In genomic region chr3:41579873-41580272, GRCm38 (mm10) we compare ENCODE assay signal across 14 mouse cellular contexts. TPM values are rescaled to one million over a fixed set of nuclear protein-coding genes. Genes with fewer than 3 reads are reported as not detected.
A peak's percentile ranks its signal among the peaks of the same experiment; 100 is the strongest.
DNase-seq lines count a peak whose midpoint lies in the region; ATAC-seq and TF ChIP-seq lines count a peak whose summit lies in the region.
"Had no signal": no experiment of that assay in that cellular context is flagged by ENCODE, and none has a peak within 500 bp of the region (broad histone marks: within the 10 kb centered on the region; RNA-seq: fewer than 3 reads in every experiment).

No protein-coding gene starts in this region.

- H3K27me3 ChIP-seq in kidney, adult 2 months (replicated peaks; ENCODE audit: control insufficient read depth, insufficient read depth, low read length) = no peaks in the 10 kb centered on the region
- no peaks in the 10 kb centered on the region for H3K27me3 ChIP-seq in midbrain, postnatal 0 days (ENCODE audit: insufficient read depth, low read length)
- no peaks in the 10 kb centered on the region for H3K27me3 ChIP-seq in midbrain, embryonic 14.5 days (ENCODE audit: control insufficient read depth, insufficient read depth, low read length)
- H3K27me3 ChIP-seq in stomach, postnatal 0 days (ENCODE audit: control insufficient read depth, insufficient read depth, low read length) = no peaks in the 10 kb centered on the region

- H3K4me3 ChIP-seq in kidney, adult 2 months (ENCODE audit: insufficient read depth, low read depth, low read length) = no peak overlapping the region
- H3K4me3 ChIP-seq in midbrain, postnatal 0 days (ENCODE audit: low read depth, low read length) = no peak overlapping the region
- no peak overlapping the region for H3K4me3 ChIP-seq in midbrain, embryonic 14.5 days (replicated peaks; ENCODE audit: low read depth, low read length)
- H3K4me3 ChIP-seq in stomach, postnatal 0 days (ENCODE audit: low read depth, low read length) = no peak overlapping the region
- H3K4me3 ChIP-seq: forebrain, embryonic 12.5 days had no signal

- 49% methylated on average over 4 of the region's 4 CpGs for WGBS in kidney, adult 2 months
- WGBS in midbrain, postnatal 0 days = 51% methylated on average over 4 of the region's 4 CpGs
- WGBS in midbrain, embryonic 14.5 days = 37% methylated on average over 4 of the region's 4 CpGs
- 73% methylated on average over 4 of the region's 4 CpGs for WGBS in stomach, postnatal 0 days

- DNase-seq in kidney, adult 2 months = no peak
- DNase-seq in kidney, postnatal 10 days = no peak
- no peak for DNase-seq in midbrain, postnatal 0 days (ENCODE audit: low spot score)
- no peak for DNase-seq in midbrain, embryonic 14.5 days
- no peak for DNase-seq in stomach, postnatal 0 days (ENCODE audit: low spot score)
- no peak for DNase-seq in ovary, postnatal 14 days (ENCODE audit: low spot score)
- DNase-seq: adrenal gland, postnatal 10 days; liver; lung, postnatal 10 days; right cerebral cortex, postnatal 25 days; thymus, postnatal 36 days had no signal

- no peak for TF ChIP-seq POLR2A in kidney, adult 2 months (IDR thresholded peaks at IDR 0.05; ENCODE audit: low read depth, low read length)

- peak overlapping the region; percentile 94 for H3K27ac ChIP-seq in kidney, adult 2 months (ENCODE audit: insufficient read depth, low read depth, low read length)
- no peak overlapping the region for H3K27ac ChIP-seq in midbrain, postnatal 0 days (ENCODE audit: low read depth, low read length)
- H3K27ac ChIP-seq in midbrain, embryonic 14.5 days (replicated peaks; ENCODE audit: low read depth, low read length) = no peak overlapping the region
- no peak overlapping the region for H3K27ac ChIP-seq in stomach, postnatal 0 days (replicated peaks)
- H3K27ac ChIP-seq: forebrain, embryonic 12.5 days; hindbrain, embryonic 14.5 days had no signal

- peaks cover 82% of the 10 kb centered on the region for H3K4me1 ChIP-seq in kidney, adult 2 months (ENCODE audit: control insufficient read depth, insufficient read depth, low read length)
- H3K4me1 ChIP-seq in midbrain, postnatal 0 days (ENCODE audit: insufficient read depth, low read length) = peaks cover 6% of the 10 kb centered on the region; the same call in 1 of the 2 replicates
- H3K4me1 ChIP-seq in midbrain, embryonic 14.5 days (ENCODE audit: control insufficient read depth, insufficient read depth, low read length) = peaks cover 12% of the 10 kb centered on the region
- H3K4me1 ChIP-seq in stomach, postnatal 0 days (replicated peaks; ENCODE audit: control insufficient read depth, insufficient read depth) = no peaks in the 10 kb centered on the region

- no peak for TF ChIP-seq CTCF in kidney, adult 2 months (conservative IDR thresholded peaks at IDR 0.05; ENCODE audit: insufficient read depth, insufficient read length, low read depth, low read length)
- TF ChIP-seq CTCF in midbrain, postnatal 0 days (IDR thresholded peaks at IDR 0.05) = peak; percentile 10; the same call in 1 of the 2 replicates
- TF ChIP-seq CTCF in stomach, postnatal 0 days (IDR thresholded peaks at IDR 0.05; ENCODE audit: low read depth) = peak; percentile 16; the same call in 1 of the 2 replicates

- no peaks in the 10 kb centered on the region for H3K9me3 ChIP-seq in midbrain, postnatal 0 days (ENCODE audit: low read length)
- H3K9me3 ChIP-seq in midbrain, embryonic 14.5 days (ENCODE audit: control insufficient read depth, low read length) = no peaks in the 10 kb centered on the region
- H3K9me3 ChIP-seq in stomach, postnatal 0 days (ENCODE audit: control insufficient read depth, low read length) = no peaks in the 10 kb centered on the region
- H3K9me3 ChIP-seq: forebrain, embryonic 12.5 days had no signal

- H3K4me2 ChIP-seq in midbrain, postnatal 0 days (ENCODE audit: low read depth, low read length, poor library complexity, severe bottlenecking) = no peak overlapping the region
- no peak overlapping the region for H3K4me2 ChIP-seq in midbrain, embryonic 14.5 days (ENCODE audit: low read length)
- no peak overlapping the region for H3K4me2 ChIP-seq in stomach, postnatal 0 days (replicated peaks; ENCODE audit: low read depth)
- H3K4me2 ChIP-seq: forebrain, embryonic 12.5 days; hindbrain, embryonic 14.5 days had no signal

- H3K36me3 ChIP-seq in kidney, adult 2 months (ENCODE audit: control insufficient read depth, insufficient read depth, low read length) = no peaks in the 10 kb centered on the region
- H3K36me3 ChIP-seq in midbrain, postnatal 0 days (ENCODE audit: insufficient read depth, low read length) = no peaks in the 10 kb centered on the region
- no peaks in the 10 kb centered on the region for H3K36me3 ChIP-seq in midbrain, embryonic 14.5 days (ENCODE audit: control insufficient read depth, insufficient read depth, low read length)
- H3K36me3 ChIP-seq in stomach, postnatal 0 days (ENCODE audit: control insufficient read depth, insufficient read depth, low read length) = no peaks in the 10 kb centered on the region
- H3K36me3 ChIP-seq: forebrain, embryonic 12.5 days had no signal

- no peak overlapping the region for H3K9ac ChIP-seq in midbrain, postnatal 0 days (replicated peaks; ENCODE audit: low read length, poor library complexity, severe bottlenecking)
- H3K9ac ChIP-seq in midbrain, embryonic 14.5 days (replicated peaks; ENCODE audit: low read length) = no peak overlapping the region
- no peak overlapping the region for H3K9ac ChIP-seq in stomach, postnatal 0 days (ENCODE audit: low read length)
- H3K9ac ChIP-seq: forebrain, embryonic 12.5 days; hindbrain, embryonic 14.5 days had no signal

- TF ChIP-seq EP300 in stomach, postnatal 0 days (optimal IDR thresholded peaks at IDR 0.05) = no peak

- ATAC-seq in midbrain, postnatal 0 days (ENCODE audit: low FRiP score) = no peak
- no peak for ATAC-seq in midbrain, embryonic 14.5 days (ENCODE audit: low FRiP score, low TSS enrichment)
- ATAC-seq in granulocyte monocyte progenitor cell, adult 5-6 weeks (replicated peaks; ENCODE audit: poor library complexity, severe bottlenecking) = peak; percentile 58
- no peak for ATAC-seq in stomach, postnatal 0 days (ENCODE audit: low FRiP score, low TSS enrichment)

RNA-seq across cellular contexts. Expression of gene Jade1, which starts 24.3 kb away (rescaled TPM):
- 29.9 and 30.2 TPM in 2 replicates for polyA plus RNA-seq in kidney, adult 2 months (2012; rRNA removed)
- total RNA-seq in midbrain, postnatal 0 days (2014; rRNA removed) = 18.8 and 21.8 TPM in 2 replicates
- 15.0 and 16.7 TPM in 2 replicates for polyA plus RNA-seq in midbrain, postnatal 0 days (2015; fragmentation: Nextera tagmentation; extraction: Ambion mirVana)
- 9.4 and 13.1 TPM in 2 replicates for polyA plus RNA-seq in midbrain, embryonic 14.5 days (2014; fragmentation: Nextera tagmentation; extraction: Ambion mirVana)
- total RNA-seq in granulocyte monocyte progenitor cell, adult 5-6 weeks (2014; fragmentation: Nextera tagmentation) = 32.6 and 53.3 TPM in 2 replicates
- 38.8 and 72.7 TPM in 2 replicates for total RNA-seq in granulocyte monocyte progenitor cell, adult 5-6 weeks (2017)
- 7.6 and 9.0 TPM in 2 replicates for polyA plus RNA-seq in stomach, postnatal 0 days (2015; fragmentation: Nextera tagmentation; extraction: Ambion mirVana)
